Mouse (Mus musculus): ENCODE results near the gene Pogz.

- TF ChIP-seq POLR2A (IDR thresholded peaks at IDR 0.05; ENCODE audit: control insufficient read depth, extremely low read depth, insufficient read depth, low read length, poor library complexity) (no peak), CTCF (IDR thresholded peaks at IDR 0.05; ENCODE audit: borderline replicate concordance, control insufficient read depth, extremely low read depth, insufficient read depth, low read length, poor library complexity) (no peak)
Observed at GRCm38 (mm10) chr3:94847382-94847781, 10.0 kb downstream of the Pogz start.
